Mouse (Mus musculus): ENCODE data around the gene Atp8a1.

GRCm38 (mm10) chr5:67800801-67801200 is 46.4 kb downstream of the Atp8a1 start:
- TF ChIP-seq CTCF (IDR thresholded peaks at IDR 0.05) (no peak), EP300 (IDR thresholded peaks at IDR 0.05) (no peak)

All from lung, postnatal 0 days (tissue).